Mouse (Mus musculus) hindbrain, embryonic 11.5 days (tissue): ENCODE data around the gene Ippk. TPM values are rescaled to one million over a fixed set of nuclear protein-coding genes. Genes with fewer than 3 reads are reported as not detected.

Experiments
- polyA plus RNA-seq: library from polyadenylated mRNA; unstranded; fragments of >200 nt; fragmentation: Nextera tagmentation; extraction: Ambion mirVana; gene quantifications from 2 replicates; pipeline ENCODE4 v1.2.1, GENCODE M21; 2014

Gene Ippk
- polyA plus RNA-seq, 1 experiment from 2014 or later = 14.6 TPM

Other genes with a start within 250 kb of the Ippk start
- 20.6 and 21.5 TPM in 2 replicates for gene Ninj1, start 233.8 kb upstream of the Ippk start, polyA plus RNA-seq
- gene Card19, start 205.2 kb upstream of the Ippk start, polyA plus RNA-seq = 20.3 and 27.4 TPM in 2 replicates
- 0.63 and 0.73 TPM in 2 replicates for gene Susd3, start 172.5 kb upstream of the Ippk start, polyA plus RNA-seq
- gene Fgd3, start 100.9 kb upstream of the Ippk start, polyA plus RNA-seq = 0.56 and 1.1 TPM in 2 replicates
- 26.9 and 29.5 TPM in 2 replicates for gene Bicd2, start 79.7 kb upstream of the Ippk start, polyA plus RNA-seq
- 0.65 and 0.71 TPM in 2 replicates for gene Tes3-ps, start 72.1 kb downstream of the Ippk start, polyA plus RNA-seq
- 1.1 and 1.2 TPM in 2 replicates for gene Ecm2, start 83.6 kb downstream of the Ippk start, polyA plus RNA-seq
- gene Aspn, start 123.2 kb downstream of the Ippk start, polyA plus RNA-seq = 0.10 and 0.26 TPM in 2 replicates
- gene Omd, start 161.2 kb downstream of the Ippk start, polyA plus RNA-seq = 0.54 and 1.1 TPM in 2 replicates
- gene Ogn, start 186.8 kb downstream of the Ippk start, polyA plus RNA-seq = 14.1 and 14.6 TPM in 2 replicates
- gene Cenpp, start 231.5 kb downstream of the Ippk start, polyA plus RNA-seq = 34.2 and 38.3 TPM in 2 replicates
- gene Nol8, start 231.8 kb downstream of the Ippk start, polyA plus RNA-seq = 23.7 and 27.8 TPM in 2 replicates